Mouse (Mus musculus): Measurements from ENCODE around the gene Ralbp1.

DNA sequence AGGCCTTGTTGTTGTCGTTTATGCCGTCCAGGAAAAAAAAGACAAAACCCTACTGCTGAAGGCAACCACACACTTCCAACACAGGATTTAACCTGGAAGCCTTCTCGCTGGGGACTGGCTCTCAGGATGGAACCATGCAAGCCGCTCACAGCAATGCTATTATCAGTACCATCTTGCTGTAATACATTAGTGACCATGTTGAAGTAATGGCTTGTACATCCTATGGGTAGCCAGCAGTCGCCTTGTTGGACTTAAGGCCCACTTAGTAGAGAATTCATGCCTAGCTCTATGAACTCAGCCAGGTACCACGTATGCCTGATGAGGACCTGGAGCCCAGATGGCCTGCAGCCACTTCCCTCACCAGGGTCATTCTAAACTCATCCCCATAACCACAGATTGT is 40.2 kb downstream of the Ralbp1 start:
- TF ChIP-seq CTCF (IDR thresholded peaks at IDR 0.05) = no peak
- no peak for TF ChIP-seq EP300 (IDR thresholded peaks at IDR 0.05)
